Mouse (Mus musculus) liver, postnatal 0 days (tissue): ENCODE measurements around the gene Irak3. TPM values are rescaled to one million over a fixed set of nuclear protein-coding genes. Genes with fewer than 3 reads are reported as not detected.
A peak's percentile ranks its signal among the peaks of the same experiment; 100 is the strongest.

Source experiments
- ATAC-seq: fragments of 200-750 bp; cut with Nextera tagmentation; 2 replicates; pipeline ENCODE4 v1.8.0; 2017; ENCODE audit warnings: mild to moderate bottlenecking, moderate library complexity
- DNase-seq: peaks from one replicate; pipeline ENCODE4 v3.0.0-alpha.2; 2016
- H3K27ac ChIP-seq: fragments of 300-500 bp; sonication (generic); 2 replicates; pipeline ENCODE4 v1.5.1; 2014; ENCODE audit warnings: antibody characterized with exemption, moderate library complexity, mild to moderate bottlenecking, low read depth
- H3K27me3 ChIP-seq: fragments of 300-500 bp; sonication (generic); 2 replicates; pipeline ENCODE4 v1.6.1; 2014; ENCODE audit warnings: low read length, control low read depth, mixed read lengths; ENCODE audit not compliant: insufficient read depth
- H3K36me3 ChIP-seq: fragments of 300-500 bp; sonication (generic); replicated peaks from 2 replicates; pipeline ENCODE4 v1.6.1; 2014; ENCODE audit warnings: mild to moderate bottlenecking, control low read depth, low read length, moderate library complexity, mixed read lengths; ENCODE audit not compliant: insufficient read depth
- H3K4me1 ChIP-seq: fragments of 300-500 bp; sonication (generic); 2 replicates; pipeline ENCODE4 v1.6.1; 2014; ENCODE audit warnings: antibody characterized with exemption, mild to moderate bottlenecking, control low read depth; ENCODE audit not compliant: insufficient read depth
- H3K4me2 ChIP-seq: fragments of 300-500 bp; sonication (generic); 2 replicates; pipeline ENCODE4 v1.6.1; 2014; ENCODE audit warnings: low read depth, mild to moderate bottlenecking, low read length, moderate library complexity, mixed read lengths
- H3K4me3 ChIP-seq: fragments of 300-500 bp; sonication (generic); 2 replicates; pipeline ENCODE4 v1.5.1; 2014; ENCODE audit warnings: low read depth, low read length
- H3K9ac ChIP-seq: fragments of 300-500 bp; sonication (generic); replicated peaks from 2 replicates; pipeline ENCODE4 v1.6.1; 2014; ENCODE audit warnings: mild to moderate bottlenecking, moderate library complexity
- H3K9me3 ChIP-seq: fragments of 300-500 bp; sonication (generic); 2 replicates; pipeline ENCODE4 v1.6.1; 2016; ENCODE audit warnings: mild to moderate bottlenecking, control low read depth, low read length, mixed read lengths
- CTCF ChIP-seq: sonication (generic); IDR thresholded peaks from 2 replicates; pipeline ENCODE4 v1.5.1; 2016; ENCODE audit warnings: antibody characterized with exemption, low read depth
- EP300 ChIP-seq: IDR thresholded peaks from 2 replicates; pipeline ENCODE4 v1.6.1; 2016; ENCODE audit warnings: antibody characterized with exemption, low read depth, mild to moderate bottlenecking
- WGBS: fragments of 180-500 bp; shearing (Covaris S2); extraction: QIAGEN DNeasy Blood & Tissue Kit; methylation state at CpG from one replicate; pipeline ENCODE4 v1.1.7; 2014; ENCODE audit not compliant: insufficient replicate concordance; 5-methylcytosine and 5-hydroxymethylcytosine counted together
- polyA plus RNA-seq: library from polyadenylated mRNA; unstranded; fragments of >200 nt; fragmentation: Nextera tagmentation; extraction: Ambion mirVana; gene quantifications from 2 replicates; pipeline ENCODE4 v1.2.1, GENCODE M21; 2015

Gene Irak3
- polyA plus RNA-seq: 1.5 and 1.6 TPM in 2 replicates

GRCm38 (mm10) chr10:120201961-120202402 lies at the start of gene Irak3:
Gene Irak3 (minus strand): TSS chr10:120202130.
- Histone ChIP-seq H3K36me3 (no peaks in the 10 kb centered on the region), H3K4me3 (peak within 1 kb of the TSS; percentile 73), H3K9me3 (no peaks in the 10 kb centered on the region), H3K4me1 (peaks cover 14% of the 10 kb centered on the region; the same call in 1 of the 2 replicates), H3K27ac (peak within 1 kb of the TSS; percentile 81), H3K4me2 (peak within 1 kb of the TSS; percentile 97), H3K9ac (peak within 1 kb of the TSS; percentile 65), H3K27me3 (peaks cover 3% of the 10 kb centered on the region; the same call in 1 of the 2 replicates)
- under 1% methylated on average over 13 of the region's 13 CpGs for WGBS
- TF ChIP-seq EP300 (no peak), CTCF (peak; percentile 97)
- DNase-seq: peak; percentile 86
- ATAC-seq: peak; percentile 65

DNA sequence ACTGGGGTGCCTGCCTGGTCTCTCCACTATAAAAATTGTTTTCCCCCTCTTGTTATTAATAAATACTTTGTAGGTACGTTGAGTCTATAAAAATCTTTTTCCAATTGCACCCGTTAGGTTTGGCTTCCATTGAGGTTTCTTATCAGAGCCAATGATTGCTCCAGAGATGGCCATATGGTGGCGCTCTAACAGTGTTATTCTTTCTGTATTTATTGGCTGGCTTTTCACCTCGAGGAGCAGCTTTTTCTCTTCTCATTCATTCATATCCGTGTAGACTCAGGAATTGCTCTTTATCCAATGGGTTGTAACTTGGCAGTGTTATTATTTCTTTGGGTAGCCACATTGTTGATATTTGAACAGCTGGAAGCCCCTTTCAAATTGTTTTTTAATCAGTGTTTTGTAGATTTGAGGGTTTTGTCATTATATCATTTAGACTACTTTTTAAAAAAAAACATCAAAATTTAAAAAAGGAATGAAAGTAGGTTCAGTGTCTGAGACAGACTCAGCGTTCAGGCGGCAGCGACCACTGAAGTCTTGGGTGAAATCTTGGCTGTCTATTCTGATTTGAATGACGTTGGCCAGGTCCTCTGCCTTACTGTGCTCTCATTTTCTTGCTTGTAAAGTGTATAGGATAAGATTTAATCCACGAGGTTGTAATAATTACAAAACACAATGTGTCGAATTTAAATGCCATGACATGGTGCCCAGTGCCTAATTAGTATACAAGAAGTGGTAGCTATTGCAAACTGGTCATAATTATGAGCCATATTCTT lies 49.2 kb upstream of the Irak3 start:
- WGBS: 55% methylated on average over 11 of the region's 11 CpGs
- H3K9ac ChIP-seq: no peak overlapping the region
- TF ChIP-seq EP300 (no peak), CTCF (no peak)
- no peak overlapping the region for H3K27ac ChIP-seq
- no peak overlapping the region for H3K4me2 ChIP-seq
- no peaks in the 10 kb centered on the region for H3K9me3 ChIP-seq
- ATAC-seq: no peak
- DNase-seq: no peak
- no peaks in the 10 kb centered on the region for H3K27me3 ChIP-seq
- H3K36me3 ChIP-seq: no peaks in the 10 kb centered on the region
- no peak overlapping the region for H3K4me3 ChIP-seq
- no peaks in the 10 kb centered on the region for H3K4me1 ChIP-seq

DNA sequence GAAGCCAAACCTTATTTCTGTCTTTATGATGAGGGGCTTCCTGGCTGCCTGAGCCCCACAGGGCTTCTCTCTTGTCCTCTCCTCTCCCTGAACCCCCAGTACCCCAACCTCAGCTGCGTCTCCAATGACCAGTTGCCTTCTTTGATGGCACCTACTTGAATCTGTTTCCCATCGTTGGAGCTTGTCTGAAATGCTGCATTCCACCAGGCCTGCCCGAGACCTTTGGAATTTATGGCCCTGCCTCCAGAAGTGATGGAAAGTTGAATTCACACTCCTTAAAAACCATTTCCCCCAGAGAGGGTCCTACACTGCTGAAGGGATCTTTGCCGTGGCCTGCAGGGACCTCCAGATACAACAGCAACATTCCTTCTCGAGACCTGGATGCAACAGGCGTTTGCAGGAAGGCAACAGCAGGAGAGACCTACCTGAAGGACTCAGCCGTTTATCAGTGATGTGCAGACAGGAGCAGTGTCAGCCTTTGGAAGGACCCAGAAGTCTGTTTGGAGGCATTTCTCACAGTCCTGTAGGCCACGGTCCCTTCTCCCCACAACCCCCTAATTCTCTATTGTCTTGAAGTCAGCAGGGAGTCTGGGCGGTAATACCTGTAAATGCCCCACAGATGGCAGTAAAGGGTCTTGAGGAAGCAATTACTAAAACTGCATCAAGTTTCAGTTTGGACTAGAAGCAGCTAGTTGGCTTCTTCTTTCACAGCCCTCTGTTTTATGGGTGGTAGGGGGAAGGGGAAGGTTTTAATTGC lies 45.2 kb upstream of the Irak3 start:
- no peaks in the 10 kb centered on the region for H3K36me3 ChIP-seq
- H3K9ac ChIP-seq: no peak overlapping the region
- no peaks in the 10 kb centered on the region for H3K4me1 ChIP-seq
- WGBS: 45% methylated on average over 9 of the region's 9 CpGs
- no peak overlapping the region for H3K4me3 ChIP-seq
- peak; percentile 33 for DNase-seq
- no peaks in the 10 kb centered on the region for H3K27me3 ChIP-seq
- TF ChIP-seq EP300 (no peak), CTCF (peak; percentile 73)
- no peak overlapping the region for H3K27ac ChIP-seq
- H3K4me2 ChIP-seq: no peak overlapping the region
- H3K9me3 ChIP-seq: no peaks in the 10 kb centered on the region
- ATAC-seq: no peak

GRCm38 (mm10) chr10:120245681-120246080 lies 43.8 kb upstream of the Irak3 start:
- TF ChIP-seq CTCF (no peak), EP300 (no peak)
- Histone ChIP-seq H3K4me2 (no peak overlapping the region), H3K27me3 (no peaks in the 10 kb centered on the region), H3K9ac (no peak overlapping the region), H3K4me3 (no peak overlapping the region), H3K9me3 (no peaks in the 10 kb centered on the region), H3K36me3 (no peaks in the 10 kb centered on the region), H3K4me1 (no peaks in the 10 kb centered on the region), H3K27ac (no peak overlapping the region)
- 78% methylated on average over 5 of the region's 5 CpGs for WGBS
- DNase-seq (no peak), ATAC-seq (no peak)

- Histone ChIP-seq H3K4me2 (no peak overlapping the region), H3K9me3 (no peaks in the 10 kb centered on the region), H3K4me3 (no peak overlapping the region), H3K27ac (no peak overlapping the region), H3K36me3 (no peaks in the 10 kb centered on the region), H3K27me3 (no peaks in the 10 kb centered on the region), H3K9ac (no peak overlapping the region), H3K4me1 (no peaks in the 10 kb centered on the region)
- TF ChIP-seq CTCF (no peak), EP300 (no peak)
- ATAC-seq (no peak), DNase-seq (no peak)
- WGBS: 59% methylated on average over 6 of the region's 6 CpGs
These were observed 40.5 kb upstream of the Irak3 start for GRCm38 (mm10) chr10:120242421-120242820.

- WGBS: 57% methylated on average over 6 of the region's 6 CpGs
- no peaks in the 10 kb centered on the region for H3K36me3 ChIP-seq
- TF ChIP-seq CTCF (no peak), EP300 (no peak)
- no peak for DNase-seq
- no peak overlapping the region for H3K27ac ChIP-seq
- no peaks in the 10 kb centered on the region for H3K9me3 ChIP-seq
- no peak for ATAC-seq
- H3K27me3 ChIP-seq: no peaks in the 10 kb centered on the region
- no peak overlapping the region for H3K9ac ChIP-seq
- no peak overlapping the region for H3K4me2 ChIP-seq
- H3K4me1 ChIP-seq: no peaks in the 10 kb centered on the region
- H3K4me3 ChIP-seq: no peak overlapping the region
These were observed 37.5 kb upstream of the Irak3 start for GRCm38 (mm10) chr10:120239476-120239875.
